ENCODE assay signal across 35 mouse cellular contexts in the genomic region with DNA sequence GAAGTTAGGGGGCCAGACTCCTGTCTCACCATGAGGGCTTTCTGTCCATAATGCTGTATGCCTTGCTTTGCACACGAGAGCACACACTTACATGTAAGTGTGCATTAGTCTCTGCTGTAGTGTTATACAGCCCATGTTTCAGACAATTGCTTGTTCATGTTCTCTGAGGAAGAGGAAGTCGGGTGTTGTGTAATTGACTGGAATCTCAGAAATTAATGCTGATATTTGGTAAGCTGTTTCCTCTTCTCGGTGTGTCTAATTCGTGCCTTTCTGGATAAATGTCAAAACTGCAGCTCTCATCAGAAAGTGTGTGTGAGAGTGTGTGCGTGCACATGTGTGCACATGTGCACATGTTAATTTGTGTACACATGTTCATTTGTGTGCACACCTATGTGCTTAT. TPM values are rescaled to one million over a fixed set of nuclear protein-coding genes. Genes with fewer than 3 reads are reported as not detected.
DNase-seq lines count a peak whose midpoint lies in the region; ATAC-seq and TF ChIP-seq lines count a peak whose summit lies in the region.
"Had no signal": no experiment of that assay in that cellular context is flagged by ENCODE, and none has a peak within 500 bp of the region (broad histone marks: within the 10 kb centered on the region; RNA-seq: fewer than 3 reads in every experiment).

No protein-coding gene starts in this region.

- no peak overlapping the region for H3K4me3 ChIP-seq in liver, adult 2 months (ENCODE audit: insufficient read depth, low read depth, low read length)
- H3K4me3 ChIP-seq in liver, embryonic 12.5 days = no peak overlapping the region
- H3K4me3 ChIP-seq in bone marrow macrophage, adult 2 months (ENCODE audit: insufficient read depth, low read length) = no peak overlapping the region
- H3K4me3 ChIP-seq: embryonic facial prominence, embryonic 12.5 days; hindbrain, embryonic 13.5 days; lung, embryonic 15.5 days; megakaryocyte, embryonic 14.5 days; midbrain, embryonic 13.5 days had no signal

- no peak for ATAC-seq in liver, embryonic 12.5 days
- peak; percentile 51 to 57; a peak in 2 of 4 replicates for ATAC-seq in hematopoietic stem cell, adult 5-6 weeks (replicated peaks in 1 of 2; ENCODE audit: insufficient read depth in 1 of 2, low FRiP score in 2 of 2, low TSS enrichment in 1 of 2, low read depth in 1 of 2, poor library complexity in 2 of 2, severe bottlenecking in 2 of 2)
- ATAC-seq in megakaryocyte progenitor cell, adult 5-6 weeks (replicated peaks; ENCODE audit: poor library complexity) = peak; percentile 76
- no peak for ATAC-seq in erythroblast, adult 5-6 weeks (replicated peaks; ENCODE audit: low FRiP score, poor library complexity, severe bottlenecking)
- ATAC-seq: forebrain, embryonic 14.5 days; inflammation-experienced regulatory T-cells, adult 6 months; midbrain, embryonic 13.5 days had no signal

- no peaks in the 10 kb centered on the region for H3K9me3 ChIP-seq in liver, embryonic 12.5 days (replicated peaks)
- H3K9me3 ChIP-seq: embryonic facial prominence, embryonic 12.5 days; hindbrain, embryonic 13.5 days; lung, embryonic 15.5 days; megakaryocyte, embryonic 14.5 days; midbrain, embryonic 13.5 days had no signal

- no peak for TF ChIP-seq POLR2A in liver, adult 2 months (IDR thresholded peaks at IDR 0.05; ENCODE audit: extremely low read depth, insufficient read depth, low read length)
- TF ChIP-seq POLR2A in bone marrow macrophage, adult 2 months (IDR thresholded peaks at IDR 0.05; ENCODE audit: borderline replicate concordance, low read depth, low read length) = no peak

- no peaks in the 10 kb centered on the region for H3K79me2 ChIP-seq in liver, adult 2 months (ENCODE audit: control insufficient read depth, insufficient read depth, low read length)

- H3K9ac ChIP-seq in liver, adult 2 months (ENCODE audit: low read depth, low read length) = no peak overlapping the region
- H3K9ac ChIP-seq in liver, embryonic 12.5 days = no peak overlapping the region
- H3K9ac ChIP-seq: embryonic facial prominence, embryonic 12.5 days; hindbrain, embryonic 13.5 days; liver, embryonic 14.5 days; lung, embryonic 15.5 days; midbrain, embryonic 13.5 days had no signal

- H3K27ac ChIP-seq in liver, adult 2 months (replicated peaks; ENCODE audit: insufficient read depth, low read depth, low read length) = no peak overlapping the region
- H3K27ac ChIP-seq in liver, embryonic 12.5 days = no peak overlapping the region
- peak overlapping the region; percentile 95 for H3K27ac ChIP-seq in bone marrow macrophage, adult 2 months (ENCODE audit: insufficient read depth, low read depth, low read length)
- H3K27ac ChIP-seq: embryonic facial prominence, embryonic 12.5 days; hindbrain, embryonic 13.5 days; liver, embryonic 14.5 days; midbrain, embryonic 13.5 days had no signal

- DNase-seq in liver, adult 2 months (ENCODE audit: extremely low read depth, low read depth, low spot score) = peak; percentile 28
- no peak for DNase-seq in layer of hippocampus, adult 9-11 months
- DNase-seq: adrenal gland, adult 8-10 months; cerebellum, adult 9-11 months; kidney, adult 8-10 months; kidney, postnatal 14 days; retina, postnatal 1 day; right cerebral cortex, postnatal 25 days; thymus, adult 2 months; thymus, postnatal 4 days had no signal

- no peak overlapping the region for H3K4me2 ChIP-seq in liver, embryonic 12.5 days
- H3K4me2 ChIP-seq: embryonic facial prominence, embryonic 12.5 days; heart, embryonic 11.5 days; hindbrain, embryonic 13.5 days; lung, embryonic 15.5 days; midbrain, embryonic 13.5 days had no signal

- H3K36me3 ChIP-seq in liver, adult 2 months (ENCODE audit: control insufficient read depth, insufficient read depth, low read length) = no peaks in the 10 kb centered on the region
- H3K36me3 ChIP-seq in liver, embryonic 12.5 days = no peaks in the 10 kb centered on the region
- H3K36me3 ChIP-seq: embryonic facial prominence, embryonic 12.5 days; hindbrain, embryonic 13.5 days; lung, embryonic 15.5 days; midbrain, embryonic 13.5 days had no signal

- WGBS in liver, adult 2 months = 79% methylated on average over 5 of the region's 5 CpGs
- 50% methylated on average over 5 of the region's 5 CpGs for WGBS in liver, embryonic 12.5 days (ENCODE audit: insufficient replicate concordance)

- TF ChIP-seq CTCF in liver, adult 2 months (IDR thresholded peaks at IDR 0.05; ENCODE audit: low read depth, low read length) = no peak
- TF ChIP-seq CTCF in bone marrow macrophage, adult 2 months (IDR thresholded peaks at IDR 0.05; ENCODE audit: low read depth, low read length) = no peak

- no peaks in the 10 kb centered on the region for H3K27me3 ChIP-seq in liver, adult 2 months (ENCODE audit: control insufficient read depth, insufficient read depth, low read length)
- 0 out of 2 replicates have a peak, but pooled peaks cover 3% of the 10 kb centered on the region for H3K27me3 ChIP-seq in liver, embryonic 12.5 days (replicated peaks)
- H3K27me3 ChIP-seq: embryonic facial prominence, embryonic 12.5 days; lung, embryonic 15.5 days had no signal

- no peaks in the 10 kb centered on the region; the same call in 1 of the 2 replicates for H3K4me1 ChIP-seq in liver, adult 2 months (ENCODE audit: control insufficient read depth, insufficient read depth, low read length)
- H3K4me1 ChIP-seq in liver, embryonic 12.5 days = no peaks in the 10 kb centered on the region
- peaks cover 29% of the 10 kb centered on the region for H3K4me1 ChIP-seq in bone marrow macrophage, adult 2 months (ENCODE audit: control insufficient read depth, insufficient read depth, low read length)
- H3K4me1 ChIP-seq: megakaryocyte, embryonic 14.5 days had no signal

RNA-seq across cellular contexts. Expression of a gene that starts 16.1 kb away (rescaled TPM):
- total RNA-seq in liver, adult 2 months (2014; rRNA removed) = 34.3 and 39.3 TPM in 2 replicates
- 23.3 and 27.2 TPM in 2 replicates for polyA plus RNA-seq in liver, adult 2 months (2012; rRNA removed)
- polyA plus RNA-seq in liver, embryonic 12.5 days (2016; fragmentation: Nextera tagmentation; extraction: Ambion mirVana) = 13.4 and 14.0 TPM in 2 replicates
- 386 and 398 TPM in 2 replicates for polyA plus RNA-seq in bone marrow macrophage, adult 2 months (2012; ENCODE audit: insufficient read depth, insufficient read length, missing spikeins)
- total RNA-seq in hematopoietic stem cell, adult 5-6 weeks (2017) = 17.4 and 25.6 TPM in 2 replicates
- 8.4 and 10.1 TPM in 2 replicates for total RNA-seq in megakaryocyte progenitor cell, adult 5-6 weeks (2015)
- 15.4 and 15.7 TPM in 2 replicates for total RNA-seq in megakaryocyte progenitor cell, adult 5-6 weeks (2017)
- total RNA-seq in erythroblast, adult 5-6 weeks (2015; ENCODE audit: low replicate concordance) = 20.4 and 25.7 TPM in 2 replicates
- 20.8 and 27.5 TPM in 2 replicates for total RNA-seq in erythroblast, adult 5-6 weeks (2017; ENCODE audit: low replicate concordance)
- total RNA-seq: MEL had no signal

RNA-seq across cellular contexts. Expression of a gene that starts 44.9 kb away (rescaled TPM):
- 230 and 425 TPM in 2 replicates for total RNA-seq in liver, adult 2 months (2014; rRNA removed)
- polyA plus RNA-seq in liver, adult 2 months (2012; rRNA removed) = 106 and 170 TPM in 2 replicates
- polyA plus RNA-seq in liver, embryonic 12.5 days (2016; fragmentation: Nextera tagmentation; extraction: Ambion mirVana) = 31.7 and 38.1 TPM in 2 replicates
- not detected in 2 replicates for polyA plus RNA-seq in bone marrow macrophage, adult 2 months (2012; ENCODE audit: insufficient read depth, insufficient read length, missing spikeins)
- total RNA-seq in hematopoietic stem cell, adult 5-6 weeks (2017) = not detected in 2 replicates
- total RNA-seq in megakaryocyte progenitor cell, adult 5-6 weeks (2015) = not detected in 2 replicates
- total RNA-seq in megakaryocyte progenitor cell, adult 5-6 weeks (2017) = not detected in 2 replicates
- not detected in 2 replicates for total RNA-seq in erythroblast, adult 5-6 weeks (2015; ENCODE audit: low replicate concordance)
- not detected in 2 replicates for total RNA-seq in erythroblast, adult 5-6 weeks (2017; ENCODE audit: low replicate concordance)
- total RNA-seq: adrenal gland, adult 8-10 months; gastrocnemius, adult 8-10 months; heart, postnatal 25 days; layer of hippocampus, adult 18-20 months; layer of hippocampus, postnatal 25 days; MEL had no signal
- polyA plus RNA-seq: C2C12; cortical plate, adult 2 months; embryonic facial prominence, embryonic 12.5 days; forebrain, embryonic 14.5 days; frontal cortex, adult 2 months; gonadal fat pad, adult 2 months; hindbrain, embryonic 13.5 days; inflammation-experienced regulatory T-cells, adult 6 months; limb, embryonic 11.5 days; lung, embryonic 15.5 days; midbrain, embryonic 13.5 days; neural tube, embryonic 11.5 days; thymus, adult 2 months had no signal

Comparison
In these comparisons a context has a peak if more than half of its experiments do, and no peak if none do; other contexts are left out.
1. ATAC-seq: peak in hematopoietic stem cell, adult 5-6 weeks (2 of 2) and megakaryocyte progenitor cell, adult 5-6 weeks (single experiment); none in liver, embryonic 12.5 days (single experiment) and erythroblast, adult 5-6 weeks (single experiment).
2. RNA of a gene that starts 44.9 kb away (total RNA-seq): 230 to 425 TPM in liver, adult 2 months; not detected in hematopoietic stem cell, adult 5-6 weeks, not detected in megakaryocyte progenitor cell, adult 5-6 weeks and not detected in erythroblast, adult 5-6 weeks; every median in the first group is over 100 times any median in the second.